Mouse (Mus musculus): ENCODE measurements around the gene Prdm15.

Prdm15 gene

GRCm38 (mm10) chr16:97851741-97852319 lies at the start of gene Prdm15:
Prdm15 (minus strand) TSS chr16:97851850.
- in situ Hi-C loops (cut with MboI; ENCODE audit: low sequenced_read_pairs), result no loop called here

- in situ Hi-C loops (cut with MboI; ENCODE audit: low sequenced_read_pairs), result no loop called here
These were observed 45.8 kb upstream of the Prdm15 start for GRCm38 (mm10) chr16:97897346-97898024.

DNA sequence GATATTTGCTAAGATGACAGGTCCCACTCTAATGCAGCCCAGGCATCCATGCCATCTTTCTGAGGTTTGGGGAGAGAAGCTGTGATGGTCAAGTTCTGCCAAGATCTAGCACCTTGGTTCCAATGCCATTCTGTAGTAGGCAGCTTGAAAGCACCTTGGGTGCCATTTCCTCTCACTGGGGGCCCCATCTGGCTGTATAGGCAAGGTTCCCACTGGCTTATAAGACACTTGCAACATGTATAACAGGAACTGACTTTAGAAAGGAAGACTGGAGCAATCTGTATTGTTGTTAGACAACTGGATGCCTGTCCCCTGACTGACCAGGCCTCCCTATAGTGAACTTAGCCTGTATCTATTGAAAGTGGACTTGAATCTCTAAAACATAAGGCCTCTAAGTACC lies 36.1 kb upstream of the Prdm15 start:
- in situ Hi-C loops (cut with MboI; ENCODE audit: low sequenced_read_pairs), result no loop called here

GRCm38 (mm10) chr16:97883696-97884095 lies 32.0 kb upstream of the Prdm15 start:
- in situ Hi-C loops (cut with MboI; ENCODE audit: low sequenced_read_pairs), result no loop called here

- in situ Hi-C loops (cut with MboI; ENCODE audit: low sequenced_read_pairs), result no loop called here
These were observed 31.2 kb upstream of the Prdm15 start for GRCm38 (mm10) chr16:97882891-97883290.

- in situ Hi-C loops (cut with MboI; ENCODE audit: low sequenced_read_pairs), result no loop called here
These were observed 27.5 kb upstream of the Prdm15 start for GRCm38 (mm10) chr16:97879134-97879533.

DNA sequence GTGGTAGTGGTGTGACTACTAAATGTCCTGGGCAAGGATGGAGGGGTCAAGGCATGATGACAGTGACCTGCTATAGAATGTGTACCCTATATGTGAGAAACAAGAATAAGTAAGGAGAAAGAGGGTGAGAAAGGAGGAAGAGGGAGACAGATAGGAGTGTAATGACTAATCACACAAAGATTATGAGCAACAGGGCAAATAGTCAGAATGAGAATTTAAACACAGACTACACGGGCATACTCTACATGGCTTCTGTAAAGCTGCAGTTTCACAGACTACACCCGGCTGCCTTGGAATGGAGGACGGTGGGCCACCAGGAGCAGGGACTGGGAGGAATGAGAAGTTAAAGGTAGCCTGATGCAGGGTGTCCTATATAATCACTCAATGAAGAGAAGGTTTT lies 25.9 kb upstream of the Prdm15 start:
- in situ Hi-C loops (cut with MboI; ENCODE audit: low sequenced_read_pairs), result no loop called here

DNA sequence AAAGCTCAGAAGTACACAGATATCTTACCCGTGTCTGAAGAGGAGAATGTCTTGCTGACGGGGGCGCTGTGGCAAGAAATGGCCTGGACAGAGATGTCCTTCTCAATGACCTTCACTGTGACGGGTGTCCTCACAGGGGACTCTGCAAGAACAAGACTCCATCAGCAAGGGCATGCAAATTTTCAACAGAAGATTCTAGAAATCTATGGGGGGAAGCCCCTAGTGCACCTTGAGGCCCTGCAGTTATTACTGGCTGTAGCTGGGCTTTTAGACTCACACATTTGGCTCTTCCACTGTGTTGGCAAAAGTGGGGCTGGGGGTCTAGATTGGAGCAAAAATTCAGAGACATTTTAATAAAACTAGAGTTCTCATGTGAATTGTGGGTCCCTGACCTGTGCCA lies 23.5 kb upstream of the Prdm15 start:
- in situ Hi-C loops (cut with MboI; ENCODE audit: low sequenced_read_pairs), result no loop called here

DNA sequence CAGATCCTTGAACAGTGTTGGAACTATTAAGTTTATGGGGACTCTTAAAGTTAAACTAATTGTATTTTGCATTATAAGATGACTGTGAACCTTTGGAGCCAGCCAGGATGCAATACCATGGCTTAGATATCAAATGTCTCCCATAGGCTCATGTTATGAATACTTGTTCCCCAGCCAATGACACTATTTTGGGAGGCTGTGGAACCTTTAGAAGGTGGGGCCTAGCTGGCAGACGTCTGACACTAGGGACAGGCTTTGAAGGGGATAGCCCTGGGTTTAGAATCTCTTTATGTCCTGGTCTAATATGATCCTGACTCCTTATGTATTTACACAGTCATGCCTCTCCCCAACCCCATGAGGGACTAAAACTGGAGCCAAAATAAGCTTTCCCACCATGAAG lies 22.7 kb upstream of the Prdm15 start:
- in situ Hi-C loops (cut with MboI; ENCODE audit: low sequenced_read_pairs), result no loop called here

DNA sequence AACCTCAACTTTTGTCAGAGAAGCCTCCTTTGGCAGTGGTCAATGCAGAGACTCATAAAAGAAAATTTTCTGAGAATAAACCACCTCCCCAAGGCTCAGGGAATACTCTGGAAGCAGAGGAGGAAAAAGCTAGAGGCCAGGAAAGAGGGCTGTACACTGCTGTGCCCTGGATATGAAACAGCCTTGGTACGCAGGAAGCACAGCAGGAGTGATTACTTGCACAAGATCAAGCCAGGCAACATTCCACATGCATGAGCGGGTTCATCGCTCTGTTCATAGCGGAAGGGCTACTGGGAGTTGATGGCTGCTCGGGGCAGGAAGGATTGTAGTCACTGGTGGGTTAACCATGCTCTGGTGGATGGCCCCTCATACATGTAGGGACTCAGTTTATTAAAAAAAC lies 21.0 kb upstream of the Prdm15 start:
- in situ Hi-C loops (cut with MboI; ENCODE audit: low sequenced_read_pairs), result no loop called here

DNA sequence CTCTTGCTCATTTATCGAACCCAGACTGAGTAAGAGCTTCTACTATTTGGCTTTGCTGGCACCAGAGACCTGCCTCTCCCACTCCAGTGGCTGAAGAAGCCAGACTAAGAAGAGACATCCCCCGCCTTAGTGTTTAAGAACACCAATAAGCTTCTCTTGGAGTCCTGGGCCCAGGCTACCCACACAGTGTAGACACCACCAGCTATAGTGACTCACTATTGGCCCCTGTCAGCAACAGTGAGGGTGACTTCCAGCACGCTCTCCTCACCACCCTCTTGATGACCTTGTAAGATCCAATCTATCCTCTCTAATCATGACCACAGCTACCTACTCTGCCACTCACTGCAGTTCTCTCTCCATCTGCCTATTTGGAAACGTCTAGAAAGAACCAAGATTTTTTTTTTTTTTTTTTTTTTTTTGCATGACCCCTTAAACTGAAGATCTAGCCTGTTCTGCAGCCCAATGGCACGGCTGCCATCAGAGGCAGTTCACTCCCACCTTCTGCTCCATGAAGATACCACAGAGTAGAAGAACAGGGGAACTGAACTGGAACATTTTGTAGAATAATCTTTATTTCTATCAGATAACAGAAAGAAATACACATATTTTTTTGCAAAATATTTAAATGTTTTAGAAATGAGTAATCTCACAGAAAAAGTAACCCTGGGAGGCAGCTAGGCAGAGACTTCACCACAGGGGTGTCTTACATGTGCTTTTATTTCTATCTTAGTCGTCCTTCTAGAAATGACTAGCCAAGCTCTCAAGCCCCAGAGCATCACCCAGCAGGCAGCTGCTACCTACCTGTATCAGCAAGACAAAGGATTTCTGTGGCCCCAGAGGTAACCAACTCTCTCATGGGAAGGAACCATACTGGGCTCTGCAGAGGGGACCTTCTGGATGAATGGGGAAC lies 17.8 kb upstream of the Prdm15 start:
- in situ Hi-C loops (cut with MboI; ENCODE audit: low sequenced_read_pairs), result no loop called here

- in situ Hi-C loops (cut with MboI; ENCODE audit: low sequenced_read_pairs), result no loop called here
These were observed 12.3 kb upstream of the Prdm15 start for GRCm38 (mm10) chr16:97863932-97864467.

DNA sequence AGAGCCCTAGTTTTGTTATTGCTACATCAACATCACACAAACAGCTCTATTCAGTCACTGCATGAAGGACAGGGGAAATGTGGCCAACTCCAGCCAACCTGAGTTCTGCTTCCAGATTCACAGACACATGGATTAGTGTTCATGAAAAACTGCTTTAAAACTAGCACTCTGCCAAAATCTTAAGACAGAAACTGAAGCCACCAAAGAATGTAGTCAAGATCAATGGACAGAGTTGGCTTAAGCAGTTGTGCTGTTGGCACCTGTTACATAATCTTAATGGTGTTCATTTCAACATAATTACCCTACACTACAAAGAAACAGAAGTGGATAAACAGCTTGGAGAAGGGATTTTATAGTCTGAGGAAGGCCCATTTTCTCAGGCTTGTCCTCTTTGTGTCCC lies 4.4 kb upstream of the Prdm15 start:
- in situ Hi-C loops (cut with MboI; ENCODE audit: low sequenced_read_pairs), result no loop called here

DNA sequence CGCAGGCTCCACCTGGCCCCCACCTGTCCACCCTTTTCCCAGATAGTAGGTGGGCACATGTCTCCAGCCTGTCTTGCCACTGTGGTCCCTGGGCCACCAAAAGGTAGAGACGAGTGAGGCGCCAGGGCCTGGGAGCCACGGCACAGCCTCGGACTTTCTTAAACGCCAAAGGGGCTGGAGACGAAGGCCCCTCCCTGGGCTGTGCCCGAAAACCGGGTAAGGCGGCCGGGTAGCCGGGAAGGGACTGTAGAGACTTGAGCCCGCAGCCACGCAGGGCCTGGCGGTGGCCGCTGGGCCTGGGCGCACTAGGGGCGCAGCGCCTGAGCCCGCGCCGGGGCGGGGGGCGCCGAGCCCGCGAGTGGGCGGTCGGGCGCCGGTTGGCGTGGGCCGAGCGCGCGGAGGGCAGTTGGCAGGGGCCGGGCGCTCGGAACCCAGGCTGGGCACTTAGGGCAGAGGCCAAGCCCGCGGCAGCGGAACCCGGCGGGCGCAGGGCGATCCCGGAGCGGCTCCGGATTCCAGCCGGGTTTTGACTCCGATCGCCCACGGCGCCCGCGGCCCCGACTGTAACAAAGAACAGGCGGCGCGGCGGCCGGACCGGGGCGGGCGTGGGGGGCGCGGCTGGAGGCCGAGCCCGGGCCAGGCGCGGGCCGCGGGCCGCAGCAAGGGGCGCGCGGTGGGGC lies 449 bp downstream of the Prdm15 start:
- in situ Hi-C loops (cut with MboI; ENCODE audit: low sequenced_read_pairs), result no loop called here

- in situ Hi-C loops (cut with MboI; ENCODE audit: low sequenced_read_pairs), result no loop called here
These were observed 986 bp downstream of the Prdm15 start for GRCm38 (mm10) chr16:97850667-97851060.

GRCm38 (mm10) chr16:97848832-97849231 lies 2.8 kb downstream of the Prdm15 start:
- in situ Hi-C loops (cut with MboI; ENCODE audit: low sequenced_read_pairs), result no loop called here

- in situ Hi-C loops (cut with MboI; ENCODE audit: low sequenced_read_pairs), result no loop called here
These were observed 6.4 kb downstream of the Prdm15 start for GRCm38 (mm10) chr16:97844967-97845937.

DNA sequence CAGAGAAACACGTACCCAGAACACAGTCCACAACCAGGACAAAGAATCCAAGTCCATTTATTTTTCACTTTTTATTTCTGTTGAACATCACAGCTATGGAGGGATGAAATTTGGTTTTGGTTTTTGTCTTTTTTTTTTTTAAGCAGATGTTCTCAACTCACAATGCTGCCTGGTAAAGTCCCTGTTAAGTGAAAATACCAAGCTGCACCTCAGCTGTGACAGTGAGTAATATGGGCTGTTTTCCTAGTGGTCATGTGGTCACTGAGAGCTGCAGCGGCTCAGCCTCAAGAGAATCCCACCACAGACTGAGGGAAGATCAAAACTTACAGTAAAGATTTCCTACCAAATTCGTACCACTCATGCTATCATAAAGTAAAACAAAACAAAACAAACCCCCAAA lies 19.5 kb downstream of the Prdm15 start:
- in situ Hi-C loops (cut with MboI; ENCODE audit: low sequenced_read_pairs), result no loop called here

- in situ Hi-C loops (cut with MboI; ENCODE audit: low sequenced_read_pairs), result no loop called here
These were observed 23.4 kb downstream of the Prdm15 start for GRCm38 (mm10) chr16:97828207-97828606.
